Mouse (Mus musculus) stomach, postnatal 0 days (tissue): Measurements from ENCODE around the gene Aldh16a1. TPM values are rescaled to one million over a fixed set of nuclear protein-coding genes. Genes with fewer than 3 reads are reported as not detected.

Source experiments
- ATAC-seq: fragments of 200-750 bp; cut with Nextera tagmentation; 2 replicates; pipeline ENCODE4 v1.8.0; 2017; ENCODE audit not compliant: low FRiP score, low TSS enrichment
- DNase-seq: peaks from one replicate; pipeline ENCODE4 v3.0.0-alpha.2; 2016; ENCODE audit warnings: low spot score
- H3K27ac ChIP-seq: fragments of 300-500 bp; sonication (generic); replicated peaks from 2 replicates; pipeline ENCODE4 v1.5.1; 2014; ENCODE audit warnings: mild to moderate bottlenecking, control low read depth
- H3K27me3 ChIP-seq: fragments of 300-500 bp; sonication (generic); 2 replicates; pipeline ENCODE4 v1.6.1; 2014; ENCODE audit warnings: low read length; ENCODE audit not compliant: control insufficient read depth, insufficient read depth
- H3K36me3 ChIP-seq: fragments of 300-500 bp; sonication (generic); 2 replicates; pipeline ENCODE4 v1.6.1; 2014; ENCODE audit warnings: low read length, mixed read lengths; ENCODE audit not compliant: control insufficient read depth, insufficient read depth
- H3K4me1 ChIP-seq: fragments of 300-500 bp; sonication (generic); replicated peaks from 2 replicates; pipeline ENCODE4 v1.6.1; 2014; ENCODE audit warnings: antibody characterized with exemption; ENCODE audit not compliant: control insufficient read depth, insufficient read depth
- H3K4me2 ChIP-seq: fragments of 300-500 bp; sonication (generic); replicated peaks from 2 replicates; pipeline ENCODE4 v1.6.1; 2014; ENCODE audit warnings: low read depth, mild to moderate bottlenecking, control low read depth, moderate library complexity
- H3K4me3 ChIP-seq: fragments of 300-500 bp; sonication (generic); 2 replicates; pipeline ENCODE4 v1.5.1; 2014; ENCODE audit warnings: low read depth, low read length, control low read depth
- H3K9ac ChIP-seq: fragments of 300-500 bp; sonication (generic); 2 replicates; pipeline ENCODE4 v1.6.1; 2014; ENCODE audit warnings: mild to moderate bottlenecking, low read length, control low read depth, mixed read lengths
- H3K9me3 ChIP-seq: fragments of 300-500 bp; sonication (generic); 2 replicates; pipeline ENCODE4 v1.6.1; 2016; ENCODE audit warnings: low read length; ENCODE audit not compliant: control insufficient read depth
- CTCF ChIP-seq: IDR thresholded peaks from 2 replicates; pipeline ENCODE4 v1.5.1; 2016; ENCODE audit warnings: antibody characterized with exemption, low read depth, mild to moderate bottlenecking, moderate library complexity
- EP300 ChIP-seq: optimal IDR thresholded peaks from 2 replicates; pipeline ENCODE3; 2016; ENCODE audit warnings: antibody characterized with exemption
- WGBS: fragments of 180-500 bp; shearing (Covaris S2); extraction: QIAGEN DNeasy Blood & Tissue Kit; methylation state at CpG from one replicate; pipeline ENCODE4 v1.1.7; 2014; 5-methylcytosine and 5-hydroxymethylcytosine counted together
- polyA plus RNA-seq: library from polyadenylated mRNA; unstranded; fragments of >200 nt; fragmentation: Nextera tagmentation; extraction: Ambion mirVana; gene quantifications from 2 replicates; pipeline ENCODE4 v1.2.1, GENCODE M21; 2015

Gene Aldh16a1
- polyA plus RNA-seq, 1 experiment from 2014 or later = 24.6 TPM

DNA sequence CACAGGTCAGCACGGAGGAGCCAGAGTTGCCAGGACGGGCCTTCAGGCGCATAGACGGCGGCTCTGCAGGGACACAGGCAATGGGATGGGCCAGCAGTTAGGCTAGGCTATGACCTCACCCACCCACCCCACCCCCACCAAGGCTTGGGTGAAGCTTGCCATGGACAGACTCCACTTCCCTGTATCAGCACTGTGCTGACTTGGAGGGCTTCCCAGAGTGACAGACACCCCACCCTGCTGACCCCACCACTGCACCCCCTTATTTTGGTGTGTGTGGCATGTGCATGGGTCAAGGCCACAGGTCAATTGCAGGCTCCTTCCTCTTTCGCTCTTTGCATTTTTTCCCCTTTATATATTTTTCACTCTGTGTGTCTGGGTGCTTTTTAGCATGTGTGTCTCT lies 59.0 kb downstream of the Aldh16a1 start:
- no peaks in the 10 kb centered on the region for H3K4me1 ChIP-seq
- DNase-seq (no peak), ATAC-seq (no peak)
- no peak for TF ChIP-seq CTCF
- TF ChIP-seq EP300 = no peak
- H3K4me2 ChIP-seq = no peak overlapping the region
- H3K9ac ChIP-seq = no peak overlapping the region
- no peaks in the 10 kb centered on the region for H3K27me3 ChIP-seq
- H3K9me3 ChIP-seq = no peaks in the 10 kb centered on the region
- no peak overlapping the region for H3K27ac ChIP-seq
- WGBS = 72% methylated on average over 6 of the region's 6 CpGs
- H3K36me3 ChIP-seq = no peaks in the 10 kb centered on the region
- H3K4me3 ChIP-seq = no peak overlapping the region

DNA sequence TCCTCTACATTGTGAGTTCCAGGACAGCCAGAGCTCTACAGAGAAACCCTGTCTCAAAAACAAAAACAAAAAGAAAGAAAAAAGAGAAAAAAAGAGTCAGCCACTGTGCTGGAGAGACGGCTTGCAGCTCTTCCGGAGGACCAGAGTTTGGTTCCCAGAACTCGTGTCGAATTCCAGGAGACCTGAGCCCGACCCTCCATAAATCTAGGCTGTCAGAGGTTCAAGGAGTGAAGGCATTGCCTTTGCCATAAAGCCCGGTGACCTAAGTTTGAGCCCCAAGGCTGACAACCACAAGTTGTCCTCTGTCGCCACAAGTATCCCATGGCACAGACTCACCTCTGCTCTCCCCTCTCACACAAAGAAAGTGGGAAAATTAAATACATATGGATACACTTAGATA lies 60.3 kb downstream of the Aldh16a1 start:
- Histone ChIP-seq H3K9ac (no peak overlapping the region), H3K4me2 (no peak overlapping the region), H3K4me1 (no peaks in the 10 kb centered on the region), H3K27ac (no peak overlapping the region), H3K9me3 (no peaks in the 10 kb centered on the region), H3K4me3 (no peak overlapping the region), H3K27me3 (no peaks in the 10 kb centered on the region), H3K36me3 (no peaks in the 10 kb centered on the region)
- TF ChIP-seq CTCF = no peak
- TF ChIP-seq EP300 = no peak
- DNase-seq (no peak), ATAC-seq (no peak)
- WGBS = 35% methylated on average over 7 of the region's 7 CpGs

DNA sequence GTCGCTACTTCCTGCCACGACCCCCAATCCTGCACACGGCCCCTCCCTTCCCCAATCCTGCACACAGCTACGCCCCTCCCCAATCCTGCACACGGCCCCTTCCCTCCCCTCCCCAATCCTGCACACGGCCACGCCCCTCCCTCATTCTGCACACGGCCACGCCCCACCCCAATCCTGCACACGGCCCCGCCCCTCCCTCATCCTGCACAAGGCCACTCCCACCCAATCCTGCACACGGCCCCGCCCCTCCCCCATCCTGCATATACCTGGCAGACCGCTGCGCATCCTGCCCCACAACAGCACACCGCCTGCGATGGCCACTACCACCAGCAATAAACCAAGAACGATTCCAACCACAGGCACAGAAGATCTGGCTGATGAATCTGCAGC lies 60.9 kb downstream of the Aldh16a1 start:
- WGBS = 39% methylated on average over 17 of the region's 18 CpGs
- TF ChIP-seq EP300 (no peak), CTCF (no peak)
- Histone ChIP-seq H3K9ac (no peak overlapping the region), H3K4me2 (no peak overlapping the region), H3K27me3 (no peaks in the 10 kb centered on the region), H3K27ac (peak overlapping the region; percentile 45; the same call in 1 of the 2 replicates), H3K36me3 (peaks cover 2% of the 10 kb centered on the region; the same call in 1 of the 2 replicates), H3K9me3 (no peaks in the 10 kb centered on the region), H3K4me1 (no peaks in the 10 kb centered on the region), H3K4me3 (no peak overlapping the region)
- no peak for ATAC-seq
- DNase-seq = no peak

DNA sequence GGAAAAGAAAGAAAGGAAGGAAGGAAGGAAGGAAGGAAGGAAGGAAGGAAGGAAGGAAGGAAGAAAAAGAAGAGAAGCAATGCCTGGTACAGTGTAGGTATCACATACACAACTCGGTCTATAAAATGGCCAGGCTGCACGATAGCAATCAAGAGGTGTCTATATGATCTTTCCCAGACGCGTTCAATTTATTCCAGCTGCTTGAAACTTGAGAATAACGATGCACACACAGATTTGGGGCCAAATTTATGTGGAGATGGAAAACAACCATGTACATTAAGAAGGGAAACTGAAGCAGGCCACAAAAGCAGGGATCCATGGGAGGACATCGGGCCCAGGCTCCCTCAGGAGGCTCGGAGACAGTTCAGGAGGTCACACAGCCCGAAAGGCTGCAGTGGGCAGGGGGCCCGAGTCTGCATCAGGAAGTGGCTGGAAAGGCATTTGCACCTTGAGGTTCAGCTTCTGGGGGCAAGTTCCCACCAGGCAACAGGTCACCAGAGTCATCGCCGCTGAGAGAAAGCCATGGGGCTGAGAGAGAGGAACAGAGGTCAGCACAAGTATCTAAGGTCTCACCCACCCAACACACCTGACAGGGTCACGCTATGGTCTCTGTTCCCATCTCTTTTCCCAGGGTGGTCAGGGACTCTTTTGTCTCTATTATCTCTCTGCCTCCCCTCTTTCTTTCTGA lies 61.4 kb downstream of the Aldh16a1 start:
- no peak overlapping the region for H3K4me3 ChIP-seq
- 47% methylated on average over 12 of the region's 12 CpGs for WGBS
- TF ChIP-seq CTCF (no peak), EP300 (no peak)
- H3K9me3 ChIP-seq = no peaks in the 10 kb centered on the region
- H3K36me3 ChIP-seq = peaks cover 6% of the 10 kb centered on the region; the same call in 1 of the 2 replicates
- no peak overlapping the region for H3K4me2 ChIP-seq
- no peak overlapping the region for H3K9ac ChIP-seq
- no peaks in the 10 kb centered on the region for H3K4me1 ChIP-seq
- H3K27ac ChIP-seq = peak overlapping the region; percentile 45; the same call in 1 of the 2 replicates
- ATAC-seq (no peak), DNase-seq (no peak)
- H3K27me3 ChIP-seq = no peaks in the 10 kb centered on the region

DNA sequence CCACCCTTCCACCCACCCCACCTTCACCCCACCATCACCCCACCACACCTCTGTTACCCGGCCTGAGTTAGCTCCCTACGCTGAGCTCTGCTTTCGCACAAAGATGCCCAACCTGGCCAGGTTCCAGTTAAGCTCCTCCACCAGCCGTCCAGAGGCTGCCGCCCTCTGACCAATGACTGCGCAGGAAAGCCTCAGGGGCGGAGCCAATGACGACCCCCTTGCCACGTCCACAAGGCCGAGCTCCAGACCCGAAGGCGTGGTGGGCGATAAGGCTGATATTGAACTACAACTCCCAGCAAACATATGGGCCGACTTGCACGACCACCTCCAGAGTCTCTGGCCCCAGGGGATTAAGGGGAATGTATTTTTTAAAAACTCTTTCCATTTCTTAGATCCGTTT lies 62.3 kb downstream of the Aldh16a1 start, which contains the start of gene Rcn3:
Gene Rcn3, minus strand, starts transcription at position 174 of the 400 bp plus-strand sequence.
- no peaks in the 10 kb centered on the region for H3K9me3 ChIP-seq
- peak within 1 kb of the TSS; percentile 60 for H3K4me2 ChIP-seq
- H3K4me3 ChIP-seq = peak within 1 kb of the TSS; percentile 47
- peaks cover 8% of the 10 kb centered on the region; the same call in 1 of the 2 replicates for H3K36me3 ChIP-seq
- no peaks in the 10 kb centered on the region for H3K27me3 ChIP-seq
- TF ChIP-seq CTCF = no peak
- no peak for TF ChIP-seq EP300
- peak within 1 kb of the TSS; percentile 66 for H3K9ac ChIP-seq
- WGBS = under 1% methylated on average over 16 of the region's 16 CpGs
- ATAC-seq (peak; percentile 91), DNase-seq (peak; percentile 87)
- peak within 1 kb of the TSS; percentile 88 for H3K27ac ChIP-seq
- no peaks in the 10 kb centered on the region for H3K4me1 ChIP-seq
